Mouse (Mus musculus): ENCODE results near the gene Tns1.

Tns1 gene

DNA sequence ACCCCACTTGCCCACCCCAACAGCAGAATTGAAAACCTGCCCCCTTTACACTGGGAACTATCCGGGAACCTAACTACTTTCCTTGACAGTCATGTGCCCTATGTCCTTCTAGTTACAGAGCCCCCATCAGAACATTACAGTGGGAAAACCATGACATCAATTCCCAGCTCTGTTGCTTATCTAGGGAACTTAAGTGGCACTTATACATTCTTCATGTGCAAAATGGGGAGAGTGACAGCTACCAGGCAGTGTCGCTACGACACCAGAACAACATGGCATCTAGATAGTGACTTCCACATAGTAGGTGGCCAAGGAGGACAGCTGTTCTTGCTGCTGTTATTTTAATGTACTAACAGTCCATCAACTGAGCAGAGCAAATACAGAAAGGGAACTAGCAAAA, 204.3 kb downstream of the Tns1 start:
- DNase-seq (ENCODE audit: extremely low read depth, insufficient read length, low spot score): no peak

DNA sequence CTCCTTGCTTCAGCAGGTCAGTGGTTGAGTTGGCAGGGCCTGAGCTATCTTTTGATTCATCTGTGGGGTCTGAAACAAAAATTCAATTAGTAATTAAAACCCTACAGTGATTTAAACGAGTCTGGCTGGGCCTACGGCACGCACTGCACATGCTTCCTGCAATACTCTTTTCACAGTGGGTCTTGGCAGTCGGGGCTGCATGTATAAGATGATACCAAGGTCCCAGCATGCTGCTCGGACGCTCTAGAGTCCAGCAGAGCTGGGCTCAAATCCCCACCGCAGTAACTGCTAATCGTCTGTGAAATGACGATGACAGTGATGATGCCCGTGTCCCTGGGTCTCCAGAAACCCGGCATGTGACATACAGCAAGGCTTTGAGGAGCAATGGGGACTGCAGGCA, 206.2 kb downstream of the Tns1 start:
- no peak for DNase-seq (ENCODE audit: extremely low read depth, insufficient read length, low spot score)

DNA sequence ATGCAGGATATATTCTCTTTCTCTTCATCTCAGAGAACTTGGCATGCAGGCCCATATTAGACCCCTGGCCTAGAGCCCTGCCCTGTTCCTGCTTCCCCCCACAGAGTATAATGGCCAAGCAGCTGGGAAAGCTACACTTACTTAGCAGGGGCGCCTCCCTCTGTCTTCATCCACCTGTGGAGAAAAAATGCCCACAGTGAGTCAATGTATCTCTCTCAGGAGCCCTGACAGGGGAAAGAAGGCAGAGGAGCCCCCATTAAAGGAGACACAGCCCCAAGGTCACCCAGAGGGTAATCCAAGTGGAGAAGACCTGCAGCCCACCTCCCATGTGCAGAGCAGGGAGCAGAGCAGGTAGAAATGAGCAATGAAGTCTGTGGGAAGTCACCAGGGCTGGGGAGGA, 208.0 kb downstream of the Tns1 start:
- no peak for DNase-seq (ENCODE audit: extremely low read depth, insufficient read length, low spot score)

DNA sequence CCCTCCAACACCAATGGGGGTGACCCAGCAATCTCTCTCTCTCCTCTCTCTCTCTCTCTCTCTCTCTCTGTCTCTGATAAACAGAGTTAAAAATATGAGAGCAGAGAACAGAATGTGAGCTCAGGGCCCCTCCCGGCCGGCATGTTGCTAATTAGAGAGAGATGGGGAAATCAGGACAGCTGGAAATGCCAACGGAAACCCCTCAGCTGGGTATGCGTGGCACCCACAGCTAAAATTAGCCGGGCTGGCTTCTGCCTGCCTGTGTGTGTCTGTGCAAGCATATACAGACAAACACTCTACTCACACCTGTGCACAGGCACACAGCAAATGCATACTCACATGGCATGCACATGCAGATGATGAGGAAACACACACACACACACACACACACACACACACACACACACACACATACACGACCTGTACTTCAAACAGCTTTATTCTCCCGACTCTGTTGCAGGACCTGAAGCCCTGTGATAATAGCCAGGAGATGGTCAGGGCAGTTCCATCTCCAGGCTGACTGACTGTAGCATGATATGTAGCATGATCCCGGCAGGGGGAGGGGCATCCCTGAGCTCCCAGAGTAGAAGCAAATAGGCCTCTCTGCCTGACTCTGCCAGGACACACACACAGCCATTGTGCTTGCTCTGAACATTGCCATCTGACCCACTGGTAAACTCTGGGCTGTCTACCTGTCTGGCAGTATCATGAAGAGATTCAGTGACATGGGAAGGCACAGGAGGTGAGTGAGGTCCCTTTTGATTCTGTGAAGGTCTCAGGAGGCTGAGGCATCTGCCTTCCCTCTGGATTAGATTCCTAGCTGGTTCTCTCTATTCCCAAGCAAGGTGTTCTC, 208.8 kb downstream of the Tns1 start:
- DNase-seq (ENCODE audit: extremely low read depth, insufficient read length, low spot score): no peak

DNA sequence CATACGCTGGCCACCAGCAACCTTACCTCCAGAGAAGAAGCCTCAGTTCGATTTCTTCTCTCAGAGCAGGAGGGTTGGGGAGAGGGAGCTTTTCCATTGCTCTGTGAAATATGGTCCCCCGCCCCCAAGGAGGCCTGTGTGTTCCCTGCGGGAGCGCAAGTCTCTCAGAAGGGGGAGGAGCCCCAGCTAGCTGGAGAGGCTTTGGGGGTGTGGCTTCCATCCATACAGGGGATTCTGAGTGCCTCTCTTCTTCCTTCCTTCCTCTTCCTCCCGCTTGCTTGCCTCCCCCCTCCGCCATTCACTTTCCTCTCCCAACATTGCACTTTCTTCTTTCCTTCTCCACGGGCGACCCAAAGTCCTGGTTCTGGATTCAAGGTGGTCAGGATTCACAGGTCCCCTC, 210.2 kb downstream of the Tns1 start:
- no peak for DNase-seq (ENCODE audit: extremely low read depth, insufficient read length, low spot score)

DNA sequence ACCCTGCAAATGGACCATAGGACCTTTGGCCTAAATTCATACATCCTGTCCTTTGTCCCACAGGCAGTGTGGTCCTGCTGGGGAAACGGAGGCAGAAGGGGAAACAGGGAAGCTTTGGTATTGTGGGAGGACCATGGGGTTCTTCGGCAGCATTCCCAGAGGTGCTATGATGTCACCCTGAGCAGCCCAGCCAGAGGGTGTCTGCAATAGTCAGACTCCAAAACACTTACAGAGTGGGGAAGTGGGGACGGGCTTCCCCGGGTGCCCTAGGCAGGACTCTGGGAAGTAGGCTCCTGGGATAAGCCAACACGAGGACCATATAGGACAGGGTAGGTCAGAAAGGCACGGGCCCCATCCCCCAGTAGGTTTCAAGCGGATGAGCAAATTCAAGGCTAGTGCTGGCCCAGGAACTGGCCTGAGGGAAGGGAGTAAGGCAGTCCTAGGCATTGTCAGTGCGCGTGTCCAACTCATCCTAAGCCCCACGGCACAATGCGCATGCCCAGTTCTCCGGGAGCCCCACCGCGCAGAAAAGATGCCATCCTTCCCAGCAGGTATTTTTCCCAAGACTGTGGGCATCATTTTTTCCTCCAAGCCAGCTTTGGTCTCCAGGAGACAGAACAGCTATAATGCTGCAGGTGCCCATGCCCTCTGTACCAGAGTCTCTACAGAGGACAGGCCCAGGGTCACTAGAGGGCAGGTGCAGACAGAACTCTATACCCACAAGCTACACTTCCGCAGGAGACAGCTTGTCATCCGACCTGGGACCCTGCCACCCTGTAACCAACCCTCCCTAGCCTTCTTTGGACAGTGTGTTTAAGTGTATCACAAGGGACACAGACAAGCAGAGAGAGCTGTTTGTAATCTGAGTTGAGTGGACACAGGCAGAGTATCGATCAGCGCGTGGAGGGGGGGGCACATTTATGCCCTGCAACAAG, 210.9 kb downstream of the Tns1 start:
- no peak for DNase-seq (ENCODE audit: extremely low read depth, insufficient read length, low spot score)

DNA sequence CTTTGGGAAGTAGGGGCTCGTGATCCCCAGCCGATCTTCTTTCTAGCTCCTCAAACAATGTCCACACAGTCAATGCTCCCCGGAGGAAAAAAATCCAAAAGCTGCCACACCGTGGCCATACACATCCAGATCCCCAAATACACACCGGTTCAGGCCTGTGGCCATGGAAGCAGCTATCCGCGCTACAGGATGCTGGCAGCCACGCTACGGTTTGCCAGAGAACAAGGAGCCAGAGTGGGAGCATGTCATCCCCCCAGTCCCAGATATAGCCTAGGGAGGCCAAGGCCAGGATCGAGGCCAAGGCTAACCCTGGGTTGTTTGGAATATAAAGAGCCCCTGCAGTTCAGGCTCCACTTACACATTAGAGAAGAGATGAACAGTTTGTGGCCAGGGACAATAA, 211.8 kb downstream of the Tns1 start:
- no peak for DNase-seq (ENCODE audit: extremely low read depth, insufficient read length, low spot score)

DNA sequence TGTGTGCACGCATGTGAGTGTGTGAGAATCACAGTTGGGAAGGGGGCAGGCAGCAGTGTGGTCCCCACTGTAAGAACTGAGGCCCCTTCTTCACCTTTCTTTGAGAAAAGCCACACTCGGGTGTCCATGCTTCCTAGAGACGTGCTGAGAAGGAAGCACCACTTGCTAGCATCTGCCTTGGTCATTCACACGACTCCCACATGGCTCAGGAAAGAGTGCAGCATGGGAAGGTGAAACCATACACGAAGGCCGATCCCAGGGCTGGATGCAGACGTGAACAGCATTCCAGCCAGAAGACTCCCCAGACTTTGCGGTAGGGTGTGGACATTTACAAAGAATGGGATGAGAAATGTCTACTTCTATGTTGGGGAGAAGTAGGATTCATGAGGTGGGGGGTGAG, 212.3 kb downstream of the Tns1 start:
- no peak for DNase-seq (ENCODE audit: extremely low read depth, insufficient read length, low spot score)

DNA sequence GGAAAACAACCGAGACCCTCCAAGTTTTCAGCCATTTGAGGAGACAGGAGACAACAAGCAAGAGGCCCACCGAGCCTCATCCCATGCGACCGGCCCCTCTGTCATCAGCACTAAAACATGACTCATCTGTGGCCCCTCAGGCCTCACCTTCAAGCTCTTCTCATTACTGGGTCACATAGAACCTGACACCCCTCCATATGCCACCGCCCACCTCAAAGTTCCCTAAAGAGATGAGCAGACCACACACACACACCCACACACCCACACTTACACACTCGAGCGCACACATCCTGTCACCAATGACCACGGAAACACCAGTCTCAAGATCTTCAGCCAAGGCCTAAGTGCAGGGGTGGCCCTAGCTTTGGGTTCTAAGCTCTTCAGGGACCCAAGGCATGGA, 213.5 kb downstream of the Tns1 start:
- DNase-seq (ENCODE audit: extremely low read depth, insufficient read length, low spot score): no peak

DNA sequence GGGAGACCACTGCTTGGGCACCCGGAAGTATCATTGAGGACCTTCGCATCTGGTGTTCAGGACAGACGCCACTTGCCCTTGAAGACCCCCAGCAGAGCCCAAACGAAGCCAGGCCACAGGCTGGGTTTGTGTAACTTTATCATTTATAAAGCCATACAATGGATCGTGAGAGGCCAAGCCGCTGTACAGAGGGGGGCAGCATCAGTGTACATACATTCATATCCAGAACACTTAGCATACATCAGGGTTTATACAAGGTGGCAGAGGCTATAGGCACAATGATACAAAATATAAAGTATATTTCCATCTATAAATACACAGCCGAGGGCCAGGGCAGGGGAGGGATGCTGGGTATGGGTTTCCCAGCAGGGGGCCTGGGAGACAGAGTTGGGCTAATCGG, 214.1 kb downstream of the Tns1 start:
- DNase-seq (ENCODE audit: extremely low read depth, insufficient read length, low spot score): no peak

DNA sequence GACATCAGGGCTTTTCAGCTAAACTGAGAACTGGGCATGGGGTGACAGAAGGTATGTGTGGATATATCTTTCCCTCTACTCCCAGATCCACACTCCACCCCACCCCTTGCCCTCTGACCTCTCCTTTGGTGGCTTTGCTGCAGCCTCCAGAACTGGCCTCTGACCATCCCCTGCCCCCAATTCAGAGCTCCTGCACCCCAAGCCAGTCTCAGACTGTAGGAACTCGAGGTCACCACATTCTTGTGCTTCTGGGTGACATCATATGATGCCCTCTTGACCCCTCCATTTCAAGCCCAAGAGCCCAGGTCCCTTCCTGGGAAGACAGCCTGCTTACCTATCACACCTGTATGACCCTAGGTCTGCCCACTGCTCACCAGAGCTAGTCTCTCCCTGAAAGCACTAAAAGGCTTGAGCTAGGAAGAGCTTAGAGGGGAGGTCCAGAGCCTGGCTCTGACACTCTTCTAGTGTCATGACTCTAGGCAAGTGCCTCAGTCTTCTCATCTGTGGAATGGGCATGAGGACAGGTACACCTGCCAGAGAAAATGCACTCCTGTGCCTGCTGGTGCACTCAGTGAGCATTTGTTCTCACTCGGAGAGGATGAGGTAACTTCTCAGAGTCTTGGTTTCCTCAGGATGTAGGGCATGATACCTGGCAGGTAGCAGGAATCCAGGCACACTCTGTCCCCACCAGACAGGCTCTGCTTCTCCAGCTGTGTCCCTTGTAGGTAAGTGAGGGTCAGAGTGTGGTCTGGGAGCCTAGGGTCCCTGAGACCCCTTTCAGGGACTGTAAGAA, 214.9 kb downstream of the Tns1 start:
- DNase-seq (ENCODE audit: extremely low read depth, insufficient read length, low spot score): no peak

DNA sequence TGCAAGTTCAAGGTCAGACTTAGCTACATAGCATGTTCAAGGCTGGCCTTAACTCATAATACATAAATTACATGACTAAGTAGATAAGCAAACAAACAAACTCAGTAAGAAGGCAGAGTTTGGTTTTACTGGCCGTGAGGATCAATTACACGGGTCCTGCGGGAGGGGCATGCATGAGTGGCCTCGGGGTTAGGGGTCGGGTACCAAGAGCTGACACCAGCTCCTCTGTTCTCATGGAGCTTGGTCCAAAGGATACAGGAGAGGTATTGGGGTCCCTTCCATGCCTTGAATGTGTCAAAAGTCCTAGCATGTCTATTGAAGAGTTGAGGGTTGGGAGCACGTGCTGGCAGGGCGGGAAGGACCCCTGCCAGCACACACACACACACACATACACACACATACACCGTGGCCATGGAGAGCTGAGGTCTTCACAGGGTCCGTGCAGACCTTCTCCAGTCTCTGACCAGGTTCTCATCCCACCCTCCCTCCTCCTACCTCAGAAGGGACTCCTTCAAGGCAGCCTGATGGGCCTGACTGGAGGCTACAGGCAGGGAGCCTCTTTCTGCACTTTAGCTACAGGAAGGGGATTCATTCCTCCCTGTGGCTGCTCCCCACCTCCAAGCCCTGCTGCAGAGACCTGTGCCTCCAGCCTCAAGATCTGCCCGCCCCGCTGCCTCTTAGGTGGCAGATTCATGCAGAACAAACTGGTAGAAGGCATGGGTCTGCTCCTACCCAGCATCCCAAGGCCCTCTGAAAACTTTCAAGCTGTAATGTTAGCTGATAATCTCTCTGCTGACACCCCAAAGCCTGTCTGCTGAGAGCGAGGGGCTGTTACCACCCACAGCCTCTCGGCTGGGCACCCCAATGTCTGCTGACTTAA, 215.9 kb downstream of the Tns1 start:
- DNase-seq (ENCODE audit: extremely low read depth, insufficient read length, low spot score): no peak

DNA sequence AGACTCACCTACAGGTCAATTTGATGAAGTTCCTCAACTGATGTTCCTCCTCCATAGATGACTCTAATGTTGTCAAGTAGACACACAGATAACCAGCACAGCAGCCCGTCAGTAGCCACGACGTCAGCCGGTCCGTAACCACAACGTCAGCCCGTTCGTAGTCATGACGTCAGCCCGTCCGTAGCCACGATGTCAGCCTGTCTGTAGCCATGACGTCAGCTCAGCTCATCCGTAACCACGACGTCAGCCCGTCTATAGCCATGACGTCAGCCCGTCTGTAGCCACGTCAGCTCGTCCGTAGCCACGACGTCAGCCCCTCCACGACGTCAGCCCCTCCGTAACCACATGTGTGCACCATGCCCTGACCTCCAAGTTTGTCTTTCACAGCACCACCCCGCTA, 217.1 kb downstream of the Tns1 start:
- DNase-seq (ENCODE audit: extremely low read depth, insufficient read length, low spot score): no peak

DNA sequence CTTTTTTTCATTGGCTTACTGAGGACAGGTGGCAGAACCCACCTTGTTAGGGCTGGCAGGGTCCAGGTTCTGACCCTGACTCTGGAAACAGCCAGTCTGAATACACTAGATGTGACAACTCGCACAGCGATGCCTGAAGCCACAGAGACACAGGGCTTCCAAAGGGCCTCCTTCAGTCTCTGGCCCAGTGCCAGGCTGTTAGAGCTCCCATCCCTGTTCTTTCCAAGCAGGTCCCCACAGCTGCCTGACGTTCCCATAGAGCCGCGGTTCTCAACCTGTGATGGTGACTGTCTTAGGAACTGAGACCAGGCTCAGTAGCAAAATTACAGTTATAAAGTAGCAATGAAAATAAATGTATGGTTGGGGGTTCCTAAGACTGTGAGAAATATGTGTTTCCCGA, 217.9 kb downstream of the Tns1 start:
- DNase-seq (ENCODE audit: extremely low read depth, insufficient read length, low spot score): no peak

DNA sequence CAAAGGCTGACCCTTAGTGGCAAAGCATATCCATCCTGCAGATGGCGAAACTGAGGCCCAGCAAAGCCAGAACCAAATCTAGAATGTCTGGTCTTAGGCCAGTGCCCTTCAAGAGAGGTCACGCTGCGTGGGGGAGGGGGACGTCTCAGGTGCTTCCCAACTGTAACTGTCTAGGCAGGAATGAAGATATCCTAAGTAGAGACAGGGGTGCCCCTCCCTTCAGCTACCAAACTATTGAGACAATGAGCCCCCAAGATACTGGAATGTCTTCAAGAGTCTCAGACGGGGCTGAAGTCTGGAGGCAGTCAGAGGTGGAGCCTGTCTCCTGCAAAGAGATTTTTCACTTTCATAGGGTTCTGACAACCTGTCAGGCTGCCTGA, 218.4 kb downstream of the Tns1 start:
- no peak for DNase-seq (ENCODE audit: extremely low read depth, insufficient read length, low spot score)

DNA sequence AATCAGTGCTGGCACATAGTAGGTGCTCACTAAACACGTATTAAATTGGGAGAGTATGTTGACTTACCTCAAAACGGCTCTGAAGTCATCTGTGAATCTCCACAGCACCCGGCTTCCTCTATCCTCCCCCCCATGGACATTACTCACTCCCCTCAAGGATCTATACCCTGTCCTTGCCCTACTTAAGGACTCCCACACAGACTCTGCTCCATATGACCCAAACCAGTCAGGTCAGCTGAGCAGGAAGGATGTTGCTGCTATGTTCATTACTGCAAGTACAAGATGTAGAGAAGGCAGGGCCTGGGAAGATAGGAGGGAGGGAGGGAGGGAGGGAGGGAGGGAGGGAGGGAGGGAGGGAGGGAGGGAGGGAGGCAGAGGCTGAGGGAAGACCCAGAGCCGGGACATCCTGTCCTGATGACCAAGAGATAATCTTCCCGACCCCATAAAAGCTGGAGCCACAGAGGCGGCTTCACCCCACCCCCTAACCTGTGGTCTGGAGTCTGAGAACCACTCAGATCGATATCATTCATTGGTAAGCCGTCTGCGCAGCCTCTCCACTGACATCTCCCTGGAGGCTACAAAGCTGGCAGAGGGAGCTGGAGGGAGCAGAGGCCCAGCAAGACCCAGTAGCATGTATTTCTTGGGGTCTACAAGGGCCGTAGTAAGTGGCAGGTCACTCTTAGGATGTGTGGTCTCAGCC, 219.0 kb downstream of the Tns1 start:
- no peak for DNase-seq (ENCODE audit: extremely low read depth, insufficient read length, low spot score)

DNA sequence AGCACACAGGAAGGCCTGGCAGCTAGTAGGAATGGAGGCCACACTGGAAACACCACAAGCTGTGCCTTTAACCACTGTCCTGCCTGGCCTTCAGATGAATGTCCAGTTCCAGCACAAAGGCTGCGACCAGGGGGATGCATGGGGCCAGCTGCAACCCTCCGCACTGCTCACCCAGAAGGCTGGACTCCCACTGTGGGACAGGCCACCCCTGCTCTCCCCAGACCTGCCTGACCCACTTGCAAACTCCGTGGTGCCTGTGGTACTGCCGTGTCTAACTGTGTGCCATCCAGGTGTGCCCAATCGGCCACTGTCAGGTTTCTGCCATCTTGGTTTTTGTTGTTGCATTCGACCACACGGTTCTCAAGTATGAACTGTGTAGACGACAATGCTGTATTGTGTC, 219.6 kb downstream of the Tns1 start:
- DNase-seq (ENCODE audit: extremely low read depth, insufficient read length, low spot score): no peak

DNA sequence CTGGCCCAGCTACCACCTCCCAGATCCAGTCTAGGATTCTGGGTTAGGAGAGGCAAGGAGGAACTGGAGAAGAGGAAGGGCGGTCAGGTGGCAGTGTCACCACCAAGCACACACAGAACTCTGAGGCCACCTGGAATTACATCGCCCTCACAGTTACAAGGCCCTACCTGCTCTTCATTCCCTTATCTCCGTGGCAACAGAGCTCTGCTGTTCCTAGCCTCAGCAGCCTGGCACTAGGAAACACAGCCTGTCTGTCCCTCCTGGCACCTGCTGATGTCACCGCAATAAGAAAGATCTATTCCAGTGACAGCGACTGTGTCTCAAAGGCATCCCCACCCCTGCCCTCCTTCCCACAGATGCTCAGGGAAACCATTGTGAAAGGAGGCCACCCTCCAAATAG, 221.2 kb downstream of the Tns1 start:
- no peak for DNase-seq (ENCODE audit: extremely low read depth, insufficient read length, low spot score)

DNA sequence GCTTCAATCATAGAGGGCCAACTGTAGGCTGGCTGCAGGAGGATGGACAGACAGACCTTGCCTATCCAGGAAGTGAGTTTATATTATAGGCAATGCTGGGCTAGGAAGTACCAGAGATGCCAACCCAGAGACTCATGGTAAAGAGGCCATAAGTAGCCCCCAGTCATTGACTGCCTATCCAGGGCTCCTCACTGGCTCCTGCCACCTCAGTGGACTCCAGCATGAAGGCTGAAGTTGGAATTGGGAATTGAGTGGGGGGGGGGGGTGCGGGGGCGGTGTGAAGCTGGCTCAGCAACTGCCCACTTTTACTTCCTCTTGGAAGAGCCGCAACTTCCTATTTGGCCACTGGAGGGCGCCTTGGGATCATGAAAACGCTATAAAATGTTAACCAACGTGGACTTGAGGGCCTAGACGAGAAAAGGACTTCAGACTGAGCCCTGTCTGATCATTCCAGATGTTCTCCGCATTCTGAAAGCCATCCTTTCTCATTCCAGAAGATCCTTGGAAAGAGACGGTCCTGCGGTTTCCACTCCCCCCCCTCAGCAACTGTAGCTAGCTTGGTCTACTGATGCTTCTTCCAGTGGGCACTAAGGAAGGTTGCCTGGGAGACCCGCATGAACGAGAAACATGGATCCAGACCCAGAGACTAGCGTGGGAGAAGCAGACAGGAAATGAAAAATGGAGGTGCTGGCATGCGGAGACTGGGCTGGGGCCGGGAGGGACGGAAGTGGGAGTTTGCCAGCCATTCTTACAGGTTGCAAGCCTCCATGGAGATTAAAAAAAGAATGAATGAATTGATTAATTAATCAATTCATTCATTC, 221.9 kb downstream of the Tns1 start:
- DNase-seq (ENCODE audit: extremely low read depth, insufficient read length, low spot score): peak; percentile 53

Data from 3134 (cell line).